8 mouse cellular contexts compared by ENCODE assay signal in genomic region chr3:95314486-95315093, GRCm38 (mm10). TPM values are rescaled to one million over a fixed set of nuclear protein-coding genes. Genes with fewer than 3 reads are reported as not detected.
DNase-seq lines count a peak whose midpoint lies in the region; ATAC-seq and TF ChIP-seq lines count a peak whose summit lies in the region.

Gene Cers2, plus strand, starts transcription at chr3:95314791.

- TF ChIP-seq POLR2A in testis, adult 2 months (IDR thresholded peaks at IDR 0.05; ENCODE audit: control insufficient read depth, low read depth, low read length) = no peak

- peak within 1 kb of the TSS; percentile 90 for H3K27ac ChIP-seq in testis, adult 2 months (ENCODE audit: control insufficient read depth, insufficient read depth, low read depth, low read length)
- H3K27ac ChIP-seq in brown adipose tissue, adult 24 weeks (replicated peaks; ENCODE audit: low read depth, low read length) = peak within 1 kb of the TSS; percentile 72
- H3K27ac ChIP-seq in midbrain, embryonic 13.5 days = peak within 1 kb of the TSS; percentile 92

- no peaks in the 10 kb centered on the region for H3K27me3 ChIP-seq in testis, adult 2 months (ENCODE audit: control insufficient read depth, insufficient read depth, low read length)
- no peaks in the 10 kb centered on the region for H3K27me3 ChIP-seq in midbrain, embryonic 13.5 days

- no peak for DNase-seq in testis, postnatal 14 days (ENCODE audit: low spot score)
- DNase-seq in layer of hippocampus, postnatal 10 days (ENCODE audit: low spot score in 2 of 2) = no peak
- DNase-seq in right cerebral cortex, postnatal 4 days = no peak
- no peak for DNase-seq in urinary bladder, postnatal 36 days (ENCODE audit: low spot score in 2 of 2)

- H3K9ac ChIP-seq in midbrain, embryonic 13.5 days (replicated peaks) = peak within 1 kb of the TSS; percentile 97

- no peaks in the 10 kb centered on the region for H3K36me3 ChIP-seq in testis, adult 2 months (ENCODE audit: control insufficient read depth, insufficient read depth, low read length)
- no peaks in the 10 kb centered on the region for H3K36me3 ChIP-seq in midbrain, embryonic 13.5 days

- TF ChIP-seq CTCF in testis, adult 2 months (IDR thresholded peaks at IDR 0.05; ENCODE audit: control insufficient read depth, insufficient read depth, insufficient replicate concordance, low read depth, low read length) = no peak

- ATAC-seq in granulocyte monocyte progenitor cell, adult 5-6 weeks (replicated peaks; ENCODE audit: poor library complexity, severe bottlenecking) = no peak
- peak; percentile 44; the same call in 1 of the 2 replicates for ATAC-seq in midbrain, embryonic 13.5 days

- H3K4me2 ChIP-seq in midbrain, embryonic 13.5 days (replicated peaks) = peak within 1 kb of the TSS; percentile 74

- H3K9me3 ChIP-seq in midbrain, embryonic 13.5 days = no peaks in the 10 kb centered on the region

- peak within 1 kb of the TSS; percentile 90 for H3K4me3 ChIP-seq in testis, adult 2 months (ENCODE audit: control insufficient read depth, low read depth, low read length)
- H3K4me3 ChIP-seq in brown adipose tissue, adult 24 weeks (ENCODE audit: insufficient read depth, low read depth, low read length) = peak within 1 kb of the TSS; percentile 91
- H3K4me3 ChIP-seq in midbrain, embryonic 13.5 days (replicated peaks) = peak within 1 kb of the TSS; percentile 85

- H3K4me1 ChIP-seq in testis, adult 2 months (ENCODE audit: control insufficient read depth, insufficient read depth, low read length) = peaks cover 12% of the 10 kb centered on the region
- peaks cover 9% of the 10 kb centered on the region for H3K4me1 ChIP-seq in brown adipose tissue, adult 24 weeks (ENCODE audit: control insufficient read depth, insufficient read depth, insufficient read length, low read length)
- peaks cover 40% of the 10 kb centered on the region for H3K4me1 ChIP-seq in midbrain, embryonic 13.5 days (replicated peaks)

- 3% methylated on average over 22 of the region's 27 CpGs for WGBS in midbrain, embryonic 13.5 days

RNA-seq across cellular contexts. Expression of gene Cers2, which starts in this region (rescaled TPM):
- 27.5 and 27.6 TPM in 2 replicates for polyA plus RNA-seq in testis, adult 2 months (2012; rRNA removed)
- polyA plus RNA-seq in brown adipose tissue, adult 24 weeks (2012; ENCODE audit: insufficient read depth, insufficient read length, missing spikeins) = 178 and 185 TPM in 2 replicates
- total RNA-seq in granulocyte monocyte progenitor cell, adult 5-6 weeks (2014; fragmentation: Nextera tagmentation) = 193 and 213 TPM in 2 replicates
- total RNA-seq in granulocyte monocyte progenitor cell, adult 5-6 weeks (2017) = 87.8 and 88.6 TPM in 2 replicates
- total RNA-seq in layer of hippocampus, postnatal 10 days (2021) = 10 to 100 TPM; 45.4 to 46.6 TPM
- polyA plus RNA-seq in midbrain, embryonic 13.5 days (2015; fragmentation: Nextera tagmentation; extraction: Ambion mirVana) = 91.3 and 93.8 TPM in 2 replicates
